Mouse (Mus musculus): ENCODE measurements around the gene Cmpk1. TPM values are rescaled to one million over a fixed set of nuclear protein-coding genes. Genes with fewer than 3 reads are reported as not detected.
A peak's percentile ranks its signal among the peaks of the same experiment; 100 is the strongest.

Cmpk1 gene
- polyA plus RNA-seq, 2 experiments, result 42.4 to 120 TPM

GRCm38 (mm10) chr4:114929155-114929554 lies 57.9 kb downstream of the Cmpk1 start:
- WGBS, result 36% methylated on average over 15 of the region's 15 CpGs
- Histone ChIP-seq H3K9me3 (ENCODE audit: control insufficient read depth, low read length) (no peaks in the 10 kb centered on the region), H3K9ac (ENCODE audit: low read depth, low read length, severe bottlenecking) (no peak overlapping the region), H3K4me3 (replicated peaks; ENCODE audit: low read length) (no peak overlapping the region), H3K4me2 (replicated peaks; ENCODE audit: low read depth, low read length, severe bottlenecking) (no peak overlapping the region), H3K27me3 (ENCODE audit: control insufficient read depth, insufficient read depth, low read length) (peaks cover 77% of the 10 kb centered on the region), H3K4me1 (ENCODE audit: control insufficient read depth, insufficient read depth, low read length) (no peaks in the 10 kb centered on the region), H3K36me3 (ENCODE audit: control insufficient read depth, insufficient read depth, low read length) (no peaks in the 10 kb centered on the region), H3K27ac (replicated peaks; ENCODE audit: low read depth, low read length) (no peak overlapping the region)
- no peak for TF ChIP-seq POLR2A (IDR thresholded peaks at IDR 0.05; ENCODE audit: borderline replicate concordance, extremely low read depth, insufficient read depth, insufficient read length)
- DNase-seq (ENCODE audit: low spot score), result no peak
- no peak for ATAC-seq (ENCODE audit: low FRiP score, low read depth)

GRCm38 (mm10) chr4:114925917-114926312 lies 61.1 kb downstream of the Cmpk1 start, which contains the start of gene Foxe3:
Gene Foxe3 (minus strand): TSS chr4:114926013.
- DNase-seq (ENCODE audit: low spot score) (no peak), ATAC-seq (ENCODE audit: low FRiP score, low read depth) (no peak)
- WGBS, result 1% methylated on average over 20 of the region's 25 CpGs
- peak within 1 kb of the TSS; percentile 36; the same call in 1 of the 2 replicates for H3K9ac ChIP-seq (ENCODE audit: low read depth, low read length, severe bottlenecking)
- H3K4me3 ChIP-seq (replicated peaks; ENCODE audit: low read length), result peak within 1 kb of the TSS; percentile 43
- no peaks in the 10 kb centered on the region for H3K4me1 ChIP-seq (ENCODE audit: control insufficient read depth, insufficient read depth, low read length)
- TF ChIP-seq POLR2A (IDR thresholded peaks at IDR 0.05; ENCODE audit: borderline replicate concordance, extremely low read depth, insufficient read depth, insufficient read length), result no peak
- no peak within 1 kb of the TSS for H3K27ac ChIP-seq (replicated peaks; ENCODE audit: low read depth, low read length)
- H3K27me3 ChIP-seq (ENCODE audit: control insufficient read depth, insufficient read depth, low read length), result peaks cover 87% of the 10 kb centered on the region
- peak within 1 kb of the TSS; percentile 66 for H3K4me2 ChIP-seq (replicated peaks; ENCODE audit: low read depth, low read length, severe bottlenecking)
- no peaks in the 10 kb centered on the region for H3K9me3 ChIP-seq (ENCODE audit: control insufficient read depth, low read length)
- no peaks in the 10 kb centered on the region for H3K36me3 ChIP-seq (ENCODE audit: control insufficient read depth, insufficient read depth, low read length)

GRCm38 (mm10) chr4:114924971-114925916 lies 61.8 kb downstream of the Cmpk1 start:
- TF ChIP-seq POLR2A (IDR thresholded peaks at IDR 0.05; ENCODE audit: borderline replicate concordance, extremely low read depth, insufficient read depth, insufficient read length), result no peak
- under 1% methylated on average over 61 of the region's 125 CpGs for WGBS
- Histone ChIP-seq H3K27me3 (ENCODE audit: control insufficient read depth, insufficient read depth, low read length) (peaks cover 85% of the 10 kb centered on the region), H3K4me3 (replicated peaks; ENCODE audit: low read length) (peak overlapping the region; percentile 43), H3K4me2 (replicated peaks; ENCODE audit: low read depth, low read length, severe bottlenecking) (peak overlapping the region; percentile 66), H3K9me3 (ENCODE audit: control insufficient read depth, low read length) (no peaks in the 10 kb centered on the region), H3K27ac (replicated peaks; ENCODE audit: low read depth, low read length) (no peak overlapping the region), H3K36me3 (ENCODE audit: control insufficient read depth, insufficient read depth, low read length) (no peaks in the 10 kb centered on the region), H3K4me1 (ENCODE audit: control insufficient read depth, insufficient read depth, low read length) (no peaks in the 10 kb centered on the region), H3K9ac (ENCODE audit: low read depth, low read length, severe bottlenecking) (peak overlapping the region; percentile 36; the same call in 1 of the 2 replicates)
- 0 out of 2 replicates have a peak, but pooled peaks have one; percentile 34 for ATAC-seq (ENCODE audit: low FRiP score, low read depth)
- no peak for DNase-seq (ENCODE audit: low spot score)

DNA sequence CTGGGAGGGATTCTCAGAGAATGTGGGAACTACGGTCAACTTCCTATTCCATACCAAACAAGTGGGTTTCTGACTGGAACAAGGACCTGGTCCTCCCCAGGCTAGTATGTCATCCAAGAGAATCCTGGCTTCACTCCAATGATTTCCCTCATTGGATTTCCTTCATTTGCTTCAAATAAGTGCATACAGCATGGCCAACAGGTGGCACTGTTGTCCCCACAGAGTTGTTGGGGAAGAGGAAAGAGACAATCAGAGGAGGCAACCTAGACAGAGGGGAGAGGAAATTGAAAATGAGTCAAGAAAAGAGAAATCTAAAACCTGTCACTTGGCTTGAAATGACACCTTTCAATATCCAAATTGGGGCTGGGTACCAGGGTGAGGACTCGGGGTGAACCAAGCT lies 70.0 kb downstream of the Cmpk1 start:
- peaks cover 83% of the 10 kb centered on the region for H3K27me3 ChIP-seq (ENCODE audit: control insufficient read depth, insufficient read depth, low read length)
- TF ChIP-seq POLR2A (IDR thresholded peaks at IDR 0.05; ENCODE audit: borderline replicate concordance, extremely low read depth, insufficient read depth, insufficient read length), result no peak
- H3K9me3 ChIP-seq (ENCODE audit: control insufficient read depth, low read length), result no peaks in the 10 kb centered on the region
- peaks cover 3% of the 10 kb centered on the region; the same call in 1 of the 2 replicates for H3K4me1 ChIP-seq (ENCODE audit: control insufficient read depth, insufficient read depth, low read length)
- no peak overlapping the region for H3K9ac ChIP-seq (ENCODE audit: low read depth, low read length, severe bottlenecking)
- ATAC-seq (ENCODE audit: low FRiP score, low read depth) (no peak), DNase-seq (ENCODE audit: low spot score) (peak; percentile 66)
- H3K27ac ChIP-seq (replicated peaks; ENCODE audit: low read depth, low read length), result no peak overlapping the region
- no peak overlapping the region for H3K4me2 ChIP-seq (replicated peaks; ENCODE audit: low read depth, low read length, severe bottlenecking)
- H3K4me3 ChIP-seq (replicated peaks; ENCODE audit: low read length), result no peak overlapping the region
- H3K36me3 ChIP-seq (ENCODE audit: control insufficient read depth, insufficient read depth, low read length), result no peaks in the 10 kb centered on the region
- 38% methylated on average over 2 of the region's 2 CpGs for WGBS

- Histone ChIP-seq H3K27me3 (ENCODE audit: control insufficient read depth, insufficient read depth, low read length) (peaks cover 83% of the 10 kb centered on the region), H3K4me1 (ENCODE audit: control insufficient read depth, insufficient read depth, low read length) (peaks cover 3% of the 10 kb centered on the region; the same call in 1 of the 2 replicates), H3K4me2 (replicated peaks; ENCODE audit: low read depth, low read length, severe bottlenecking) (no peak overlapping the region), H3K36me3 (ENCODE audit: control insufficient read depth, insufficient read depth, low read length) (no peaks in the 10 kb centered on the region), H3K4me3 (replicated peaks; ENCODE audit: low read length) (no peak overlapping the region), H3K27ac (replicated peaks; ENCODE audit: low read depth, low read length) (no peak overlapping the region), H3K9me3 (ENCODE audit: control insufficient read depth, low read length) (no peaks in the 10 kb centered on the region), H3K9ac (ENCODE audit: low read depth, low read length, severe bottlenecking) (no peak overlapping the region)
- no peak for ATAC-seq (ENCODE audit: low FRiP score, low read depth)
- TF ChIP-seq POLR2A (IDR thresholded peaks at IDR 0.05; ENCODE audit: borderline replicate concordance, extremely low read depth, insufficient read depth, insufficient read length), result no peak
- 31% methylated on average over 4 of the region's 4 CpGs for WGBS
- no peak for DNase-seq (ENCODE audit: low spot score)
These were observed 71.0 kb downstream of the Cmpk1 start for GRCm38 (mm10) chr4:114916056-114916455.

Measured in limb, embryonic 14.5 days (tissue).